Mouse (Mus musculus) embryo, embryonic 10.5 days (tissue): ENCODE results near the gene Rdh7.
"Not testable (repeated sequence)": the region's sequence is repeated elsewhere in the genome, so short reads cannot be mapped to it uniquely, and the experiment has no call there.

Source experiments
- DNase-seq: peaks from one replicate; pipeline ENCODE4 v3.0.0-alpha.2; 2015; ENCODE audit warnings: low spot score

Rdh7 gene

GRCm38 (mm10) chr10:127888605-127889004 is at the start of gene Rdh7:
Rdh7 (minus strand) TSS chr10:127888817.
- DNase-seq, result no peak

DNA sequence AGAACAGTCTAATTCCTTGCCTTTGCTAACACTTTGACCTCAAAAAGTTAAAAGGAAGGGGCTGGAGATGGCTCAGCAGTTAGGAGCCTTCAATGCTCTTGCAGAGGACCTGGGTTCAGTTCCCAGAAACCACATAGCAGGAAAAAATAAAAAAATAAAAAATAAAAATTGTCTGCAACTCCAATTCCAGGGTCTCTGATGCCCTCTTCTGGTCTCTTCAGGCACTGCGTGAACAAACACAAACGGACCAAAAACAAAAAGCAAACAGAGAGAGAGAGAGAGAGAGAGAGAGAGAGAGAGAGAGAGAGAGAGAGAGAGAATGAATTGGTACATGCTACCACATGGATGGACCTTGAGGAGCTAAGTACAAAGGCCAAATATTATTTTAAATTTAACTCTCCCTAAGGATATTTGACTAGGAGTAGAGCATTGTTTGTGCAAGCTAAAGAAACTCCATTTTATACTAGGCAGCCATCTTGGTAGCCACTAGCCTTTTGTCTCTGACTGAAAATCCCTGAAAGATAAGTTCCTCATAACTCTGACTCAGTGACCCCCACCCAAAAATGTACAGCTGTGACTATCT is 48.9 kb upstream of the Rdh7 start:
- DNase-seq, result peak; percentile 73

DNA sequence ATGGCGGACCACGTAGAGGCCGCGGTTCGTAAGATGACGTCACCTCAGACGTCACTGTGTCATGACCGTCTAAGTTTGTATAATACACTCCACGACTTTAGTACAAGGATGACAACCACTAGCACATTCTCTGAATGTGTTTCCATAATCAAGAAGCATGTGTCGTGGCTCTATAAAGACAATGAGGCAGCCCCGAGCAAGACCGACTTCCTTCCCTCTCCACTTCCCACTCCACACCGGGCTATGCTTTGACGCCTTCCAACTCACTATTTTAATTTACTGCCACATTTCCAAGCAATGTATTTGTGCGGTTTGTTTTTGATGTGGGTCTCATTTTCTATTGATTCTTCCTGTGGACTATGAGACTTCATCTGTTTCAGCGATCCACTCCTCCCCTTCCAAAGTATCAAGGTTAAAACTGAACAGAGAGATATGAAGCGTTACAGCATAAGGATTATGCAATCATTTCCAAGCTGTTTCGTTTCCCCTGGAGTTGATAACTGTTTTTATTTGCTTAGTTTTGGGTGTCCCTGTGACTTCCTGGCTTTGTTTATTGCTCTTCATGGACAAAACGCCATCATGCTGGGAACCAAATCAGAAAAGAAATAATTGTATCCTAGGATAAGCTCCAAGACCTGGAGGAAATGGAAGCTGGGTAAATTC is 48.3 kb upstream of the Rdh7 start:
- no peak for DNase-seq

DNA sequence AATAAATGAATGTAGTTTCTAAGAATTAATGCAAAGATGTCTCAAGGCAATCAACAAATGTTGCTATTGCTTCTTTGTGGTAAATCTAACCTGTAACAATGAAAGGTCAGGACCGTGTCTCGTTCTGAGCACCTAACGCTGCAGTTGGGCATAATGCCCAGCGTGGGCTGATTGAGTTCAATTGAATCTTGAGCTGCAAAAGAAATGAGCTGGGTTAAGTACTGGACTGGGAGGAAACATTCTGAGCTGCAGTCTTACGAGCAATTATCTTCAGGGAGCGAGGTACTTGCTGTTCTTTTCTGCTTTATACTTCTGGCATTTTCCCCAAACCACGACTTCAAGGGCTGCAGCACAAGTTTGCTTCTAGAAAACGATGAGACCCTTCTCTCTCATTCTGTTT is 47.7 kb upstream of the Rdh7 start:
- DNase-seq, result no peak

DNA sequence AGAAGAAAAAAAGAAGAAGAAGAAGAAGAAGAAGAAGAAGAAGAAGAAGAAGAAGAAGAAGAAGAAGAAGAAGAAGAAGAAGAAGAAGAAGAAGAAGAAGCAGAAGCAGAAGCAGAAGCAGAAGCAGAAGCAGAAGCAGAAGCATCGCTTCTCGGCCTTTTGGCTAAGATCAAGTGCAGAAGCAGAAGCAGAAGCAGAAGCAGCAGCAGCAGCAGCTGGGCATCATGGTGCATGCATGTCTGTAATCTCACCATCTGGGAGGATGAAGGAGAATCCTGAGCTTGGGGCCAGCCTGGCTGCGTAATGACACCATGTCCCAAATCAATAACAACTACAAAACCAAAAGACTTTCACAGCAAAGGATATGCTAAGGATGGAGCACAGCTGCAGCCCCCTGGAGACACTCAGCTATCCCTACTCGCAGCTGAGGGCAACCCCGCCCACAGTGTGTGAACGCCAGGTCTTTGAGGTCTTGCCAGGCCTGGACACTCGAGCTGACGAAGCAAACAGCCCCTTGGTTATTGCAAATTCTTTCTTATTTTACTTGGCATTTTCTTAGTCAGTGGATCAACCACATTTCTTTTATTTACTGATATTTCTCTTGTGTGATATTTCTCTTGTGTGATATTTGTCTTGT is 43.8 kb upstream of the Rdh7 start:
- DNase-seq, result no peak

DNA sequence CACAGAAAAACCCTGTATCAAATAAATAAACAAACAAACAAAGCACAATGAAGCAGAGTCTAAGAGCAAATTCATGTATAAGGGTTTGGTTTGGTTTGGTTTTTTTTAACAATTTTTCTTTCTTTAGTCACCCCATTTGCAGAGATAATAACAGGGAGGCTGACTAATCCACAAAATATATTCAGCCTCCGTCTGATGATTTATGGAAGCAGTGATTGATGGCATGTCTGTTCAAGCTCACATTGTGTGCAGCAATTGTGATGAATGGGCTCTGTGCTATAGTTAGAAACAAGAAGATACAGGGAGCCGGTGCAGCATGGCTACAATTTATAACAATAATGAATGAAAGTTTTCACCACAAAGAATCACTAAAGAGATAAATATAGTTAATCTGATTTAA is 39.1 kb upstream of the Rdh7 start:
- DNase-seq, result no peak

DNA sequence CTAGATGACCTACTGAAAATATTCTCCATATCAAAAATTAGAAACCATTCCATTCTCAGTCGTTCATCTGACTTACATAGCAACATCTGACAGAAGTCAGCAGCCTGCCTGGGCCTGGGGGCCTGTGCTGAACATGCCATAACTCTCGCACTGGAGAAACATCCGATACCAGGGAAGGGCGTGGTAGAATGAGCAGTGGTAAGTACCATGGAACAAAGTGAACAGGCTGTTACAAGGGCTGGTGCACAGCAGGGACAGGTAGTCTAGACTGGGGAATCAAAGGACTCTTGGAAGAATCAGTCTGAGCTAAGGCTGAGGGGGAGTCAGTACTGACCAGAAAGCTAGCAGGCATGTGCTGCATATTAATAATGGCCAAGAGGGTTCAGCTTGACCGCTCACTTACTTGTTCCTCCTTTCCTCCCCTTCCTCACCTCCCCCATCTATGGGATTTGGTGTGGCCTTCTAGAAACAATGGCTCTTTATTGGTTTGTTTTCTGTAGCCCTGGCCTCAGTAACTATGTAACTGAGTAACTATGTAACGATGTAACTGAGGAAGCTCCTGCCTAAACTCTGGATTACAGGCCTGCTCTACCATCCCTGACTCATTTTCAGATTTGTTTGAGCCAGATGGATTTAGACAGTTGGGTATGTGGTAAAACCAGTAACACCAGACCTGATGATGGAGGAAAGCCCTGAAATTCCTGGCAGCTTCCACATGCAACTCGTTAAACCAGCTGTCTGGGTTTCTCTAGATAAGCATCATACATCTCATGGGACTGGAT is 36.2 kb upstream of the Rdh7 start:
- DNase-seq, result peak; percentile 13

- no peak for DNase-seq
These were observed 34.4 kb upstream of the Rdh7 start for GRCm38 (mm10) chr10:127923024-127923423.

- no peak for DNase-seq
These were observed 33.6 kb upstream of the Rdh7 start for GRCm38 (mm10) chr10:127922241-127922640.

DNA sequence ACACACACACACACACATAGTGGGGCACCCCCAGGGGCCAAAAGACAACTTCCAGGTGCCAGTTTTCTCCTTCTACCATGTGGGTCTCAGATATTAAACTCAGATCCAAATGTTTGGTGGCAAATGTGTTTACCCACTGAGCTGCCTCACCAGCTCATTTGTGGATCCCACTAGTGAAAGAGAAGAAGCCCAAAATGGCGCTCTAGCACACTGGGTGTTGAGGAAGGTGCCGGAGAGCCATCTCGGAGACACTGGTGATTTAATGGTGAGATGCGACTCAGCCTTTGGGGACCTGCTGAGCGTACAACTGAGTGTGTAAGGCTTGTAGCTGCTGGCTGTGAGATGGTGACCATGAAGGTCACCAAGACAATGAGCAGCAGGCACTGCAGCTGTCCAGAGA is 29.0 kb upstream of the Rdh7 start:
- no peak for DNase-seq

GRCm38 (mm10) chr10:127917183-127917582 is 28.6 kb upstream of the Rdh7 start:
- DNase-seq, result not testable (repeated sequence)

DNA sequence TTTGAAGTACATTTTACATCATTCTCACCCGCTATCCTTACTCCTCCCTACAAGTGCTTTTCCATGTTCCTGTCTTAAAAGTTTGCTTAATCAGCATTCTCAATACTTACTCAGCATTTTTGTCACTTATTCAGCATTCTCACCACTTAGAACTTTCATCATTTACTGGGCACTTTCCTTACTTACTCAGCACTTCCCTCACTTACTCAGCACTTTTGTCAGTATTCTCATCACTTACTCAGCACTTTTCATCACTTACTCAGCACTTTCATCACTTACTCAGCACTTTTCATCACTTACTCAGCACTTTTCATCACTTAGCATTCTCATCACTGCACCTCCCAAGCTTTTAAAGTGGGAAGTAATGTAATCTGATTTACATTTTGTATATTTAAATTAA is 27.0 kb upstream of the Rdh7 start:
- no peak for DNase-seq

DNA sequence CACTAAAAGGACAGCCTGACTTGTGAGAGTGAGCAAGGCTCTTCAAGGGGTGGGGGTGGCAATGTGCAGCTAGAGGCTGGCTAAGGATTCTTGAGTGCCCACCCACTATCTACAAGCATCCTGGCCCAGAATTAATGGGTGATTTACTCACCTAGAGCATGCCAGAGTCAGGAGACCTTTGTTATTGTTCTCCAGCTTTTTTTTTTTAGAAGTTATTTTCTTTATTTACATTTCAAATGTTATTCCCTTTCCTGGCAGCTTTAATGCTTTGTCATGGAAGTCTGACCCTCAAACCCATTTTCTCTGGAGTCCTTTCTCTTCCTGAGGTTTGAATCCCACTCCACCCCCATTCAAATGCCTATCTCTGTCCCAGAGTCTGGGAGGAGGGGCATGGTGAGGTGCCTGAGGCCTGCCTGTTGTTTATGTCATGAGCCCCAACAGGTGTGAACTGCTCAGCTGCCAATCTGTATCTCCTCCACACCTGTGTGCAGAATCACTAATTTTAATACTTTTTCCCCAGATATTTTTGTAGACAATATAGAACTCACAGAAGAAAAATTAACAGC is 18.9 kb upstream of the Rdh7 start:
- no peak for DNase-seq

DNA sequence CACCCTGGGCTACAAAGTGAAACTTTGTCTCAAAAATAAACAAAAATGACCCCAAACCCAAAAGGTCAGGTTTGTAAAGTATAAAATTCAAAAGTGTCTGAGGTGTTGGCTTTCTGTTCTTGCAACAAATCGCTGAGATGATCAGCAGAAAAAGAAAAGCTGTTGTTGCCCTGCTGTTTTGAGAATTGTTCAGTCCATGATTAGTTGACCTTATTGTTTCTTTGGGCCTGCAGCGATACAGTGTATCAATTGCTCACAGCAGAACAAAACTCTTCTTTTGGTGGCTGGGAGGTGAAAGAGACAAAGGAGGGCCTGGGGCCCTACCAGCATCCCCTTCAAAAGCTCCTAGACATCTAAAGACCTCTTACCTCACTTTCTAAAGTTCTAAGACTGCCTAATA is 17.5 kb upstream of the Rdh7 start:
- DNase-seq, result no peak

DNA sequence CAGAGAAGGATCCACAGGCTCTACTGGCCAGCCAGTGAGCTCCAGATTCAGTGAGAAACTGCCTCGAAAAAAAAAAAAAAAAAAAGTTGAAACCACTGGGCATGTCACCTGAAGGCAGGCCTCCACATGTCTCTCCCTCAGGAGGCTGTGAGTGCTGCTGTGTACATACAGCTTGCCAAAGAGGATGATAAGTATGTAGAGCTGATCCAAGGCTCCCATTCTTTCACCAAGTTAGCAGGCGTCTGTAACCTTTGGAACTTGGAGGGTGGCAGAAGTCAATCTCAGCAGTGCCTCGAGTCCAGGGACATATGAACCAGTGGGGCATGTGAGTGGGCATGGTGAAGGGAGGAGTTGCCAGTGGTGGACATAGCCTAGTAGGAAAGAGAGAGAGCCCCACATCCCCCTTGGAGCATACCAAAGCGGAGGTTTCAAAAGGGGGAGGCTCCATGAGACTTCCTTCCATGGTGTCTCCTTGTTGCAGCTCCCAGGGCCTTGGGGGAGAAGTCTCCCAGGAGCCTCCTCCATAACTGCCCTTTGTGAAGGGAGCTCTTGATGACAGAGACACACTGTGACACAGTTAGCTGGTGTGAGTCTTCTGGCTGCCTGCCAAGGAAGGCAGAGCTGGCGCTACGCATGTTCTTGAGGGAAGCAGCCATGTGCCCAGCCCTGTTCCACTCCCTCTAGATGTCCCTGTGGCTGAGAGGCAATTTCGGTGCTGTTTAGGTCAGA is 16.3 kb upstream of the Rdh7 start:
- DNase-seq, result no peak

GRCm38 (mm10) chr10:127903116-127903515 is 14.5 kb upstream of the Rdh7 start:
- no peak for DNase-seq

- no peak for DNase-seq
These were observed 13.1 kb upstream of the Rdh7 start for GRCm38 (mm10) chr10:127901751-127902150.

DNA sequence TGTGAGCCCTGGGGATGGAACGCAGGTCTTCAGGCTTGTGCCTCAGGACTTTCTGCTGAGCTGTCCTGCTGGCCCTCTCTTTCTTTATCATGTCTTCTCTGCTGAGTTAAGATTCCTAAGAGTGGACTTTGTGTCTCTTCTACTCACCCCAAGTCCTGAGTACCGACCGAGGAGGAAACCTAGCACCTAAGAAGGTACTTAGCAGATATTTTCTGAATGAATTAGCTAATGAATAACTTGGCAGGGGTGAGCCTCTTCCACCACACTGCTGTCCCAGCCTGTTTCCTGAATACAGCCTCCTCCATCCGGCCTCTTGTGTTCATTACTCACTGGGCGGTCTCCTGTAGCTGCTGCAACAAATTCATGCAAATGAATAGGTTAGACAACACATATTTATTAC is 11.2 kb upstream of the Rdh7 start:
- DNase-seq, result no peak

DNA sequence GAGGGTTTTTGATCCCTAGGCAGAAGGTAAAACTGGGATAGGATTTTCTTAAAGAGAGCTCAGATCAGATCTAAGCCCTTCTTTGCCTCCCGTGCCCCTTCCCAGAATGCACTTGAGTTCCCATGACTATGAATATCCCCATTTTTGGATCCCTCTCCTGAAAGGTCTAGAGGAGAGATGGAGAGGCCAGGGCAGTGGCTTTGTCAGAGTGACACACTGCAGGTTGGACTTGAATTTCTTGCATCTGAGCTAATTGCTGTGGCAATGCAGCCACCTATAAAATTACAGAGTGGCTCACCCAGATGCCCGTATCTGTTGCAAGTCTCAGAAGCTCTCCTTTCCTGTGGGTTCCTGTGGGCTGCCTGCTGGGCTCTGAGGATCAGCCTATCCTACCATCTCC is 9.6 kb upstream of the Rdh7 start, which contains the start of gene Sdr9c7:
Gene Sdr9c7, plus strand, starts transcription at position 301 of the 400 bp plus-strand sequence.
- DNase-seq, result no peak

GRCm38 (mm10) chr10:127897506-127897905 is 8.9 kb upstream of the Rdh7 start:
- DNase-seq, result no peak

GRCm38 (mm10) chr10:127896705-127897104 is 8.1 kb upstream of the Rdh7 start:
- DNase-seq, result no peak
